Mouse (Mus musculus) heart, postnatal 36 days (tissue): ENCODE data around the gene Fis1. TPM values are rescaled to one million over a fixed set of nuclear protein-coding genes. Genes with fewer than 3 reads are reported as not detected.
"Not testable (repeated sequence)": the region's sequence is repeated elsewhere in the genome, so short reads cannot be mapped to it uniquely, and the experiment has no call there.

Experiments
- DNase-seq, 2 experiments: peaks; one replicate each; pipeline ENCODE4 v3.0.0; 2021 to 2022
- intact Hi-C: fragments of 180-260 bp; cut with DNase I; formaldehyde crosslinking; loops from one replicate; pipeline ENCODE4 v1.15.1; 2025
- total RNA-seq, 2 experiments: library from RNA; stranded (reverse); gene quantifications; 2 replicates each; pipeline ENCODE4 v1.2.3; 2021

The Fis1 gene
- total RNA-seq, 2 experiments from 2014 or later = 178 to 185 TPM

DNA sequence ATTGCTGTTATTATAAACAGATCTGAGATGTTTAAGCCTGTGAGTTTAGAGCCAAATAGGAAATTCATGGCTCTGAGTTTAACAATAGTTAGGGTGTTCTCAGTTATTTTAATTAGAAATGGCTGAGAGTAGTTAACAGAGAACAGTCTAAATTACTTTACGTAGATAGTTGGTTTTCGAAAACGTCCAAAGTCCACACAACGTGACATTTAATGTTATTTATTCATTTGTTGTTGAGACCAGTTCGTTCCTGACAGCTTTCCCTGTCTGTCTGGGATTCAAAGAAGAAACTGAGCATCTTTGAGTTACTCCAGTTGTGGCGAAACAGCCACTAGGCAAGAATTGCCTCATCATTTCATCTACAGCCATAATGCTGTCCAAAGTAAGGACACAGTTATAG, 13.0 kb upstream of the Fis1 start:
- DNase-seq, intact Hi-C loops: not testable (repeated sequence)

DNA sequence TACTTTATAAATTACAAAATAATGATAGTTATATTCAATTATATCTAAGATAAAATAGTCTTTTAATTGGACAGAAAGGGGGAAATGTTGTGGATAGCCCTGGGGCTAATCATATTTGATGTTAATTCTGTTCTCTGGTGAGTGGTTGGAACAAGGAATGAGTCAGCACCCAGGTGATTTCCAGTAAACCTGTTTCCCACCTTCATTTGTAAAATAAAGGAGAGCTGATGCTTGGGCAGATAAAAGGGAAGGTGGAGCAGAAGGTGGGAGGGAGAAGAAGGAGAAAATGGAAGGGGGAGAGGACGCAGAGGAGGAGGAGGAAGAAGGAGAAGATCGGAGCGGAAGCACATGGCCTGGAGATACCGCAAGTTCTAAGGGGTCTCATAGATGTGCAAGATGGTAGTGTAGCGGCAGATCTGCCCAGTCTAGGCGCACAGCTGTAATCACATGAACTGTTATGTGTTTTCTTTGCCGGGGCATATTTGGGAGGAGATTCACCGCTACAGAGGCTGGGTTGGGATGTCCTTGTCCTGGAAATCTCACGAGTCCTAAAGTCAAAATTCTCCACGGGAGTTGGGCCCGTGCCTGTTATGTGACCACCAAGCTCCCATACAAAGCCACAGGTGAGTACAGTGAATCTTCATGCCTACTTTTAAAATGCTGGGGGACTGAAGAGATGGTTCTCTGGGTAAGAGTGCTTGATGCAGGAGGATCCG, 12.1 kb upstream of the Fis1 start:
- no peak for DNase-seq
- intact Hi-C loops = no loop called here

DNA sequence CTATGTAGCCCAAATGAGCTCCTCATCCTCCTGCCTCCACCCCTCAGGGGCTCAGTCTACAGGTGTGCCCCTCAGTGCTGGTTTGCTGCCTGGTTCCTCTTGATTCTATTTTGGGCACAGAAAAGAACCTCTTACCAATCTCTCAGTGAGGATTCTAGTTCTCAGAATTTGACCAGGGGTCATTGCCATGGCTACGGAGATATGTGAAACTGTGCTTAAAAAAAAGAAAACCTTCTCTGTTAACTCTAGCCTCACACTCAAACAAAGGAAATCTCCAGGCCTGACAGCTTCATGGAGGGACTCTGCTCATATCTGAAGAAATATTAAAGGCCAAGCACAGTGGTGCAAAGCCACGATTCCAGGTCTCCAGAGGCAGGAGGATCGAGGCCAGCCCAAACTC, 10.3 kb upstream of the Fis1 start:
- no peak for DNase-seq
- intact Hi-C loops = no loop called here

DNA sequence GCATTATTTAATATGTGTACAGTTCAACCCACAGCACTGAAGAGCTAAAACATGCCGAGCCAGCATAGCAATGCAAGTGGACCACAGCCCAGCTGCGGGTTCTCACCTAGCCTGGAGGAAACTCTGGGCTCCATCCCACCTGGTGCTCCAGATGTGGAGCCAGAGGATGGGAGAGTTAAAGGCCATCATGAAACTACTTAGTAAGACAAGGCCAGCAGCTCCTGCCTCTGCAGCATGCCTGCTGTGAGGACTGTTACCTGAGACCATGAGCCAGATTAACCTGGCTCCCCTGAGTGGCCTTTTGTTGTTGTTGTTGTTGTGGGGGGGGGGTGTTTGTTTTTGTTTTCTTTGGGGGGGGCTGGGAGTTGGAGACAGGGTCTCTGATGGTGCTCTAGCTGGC, 9.7 kb upstream of the Fis1 start:
- intact Hi-C loops = no loop called here

DNA sequence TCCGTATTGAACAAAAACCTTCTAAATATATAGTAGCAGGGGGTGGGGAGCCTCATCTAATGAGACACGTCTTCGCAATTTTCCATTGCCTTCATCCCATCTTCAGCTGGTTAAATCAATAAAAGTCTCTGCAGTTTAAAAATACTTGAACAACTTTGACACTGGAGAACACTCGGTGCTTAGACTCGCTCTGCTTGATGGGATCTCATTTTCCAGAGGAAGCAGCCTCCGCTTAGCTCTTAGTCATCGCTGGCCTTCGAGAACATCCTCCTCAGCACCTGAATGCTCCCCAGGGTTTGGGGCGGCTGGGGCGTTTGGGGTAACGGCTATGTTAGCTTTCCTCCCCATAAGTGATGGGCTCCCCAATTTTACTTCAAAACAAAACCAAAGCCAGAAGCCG, 8.0 kb upstream of the Fis1 start:
- intact Hi-C loops = no loop called here
- no peak for DNase-seq

More for the DNA sequence above, 9.7 kb upstream of the Fis1 start:
- no peak for DNase-seq

DNA sequence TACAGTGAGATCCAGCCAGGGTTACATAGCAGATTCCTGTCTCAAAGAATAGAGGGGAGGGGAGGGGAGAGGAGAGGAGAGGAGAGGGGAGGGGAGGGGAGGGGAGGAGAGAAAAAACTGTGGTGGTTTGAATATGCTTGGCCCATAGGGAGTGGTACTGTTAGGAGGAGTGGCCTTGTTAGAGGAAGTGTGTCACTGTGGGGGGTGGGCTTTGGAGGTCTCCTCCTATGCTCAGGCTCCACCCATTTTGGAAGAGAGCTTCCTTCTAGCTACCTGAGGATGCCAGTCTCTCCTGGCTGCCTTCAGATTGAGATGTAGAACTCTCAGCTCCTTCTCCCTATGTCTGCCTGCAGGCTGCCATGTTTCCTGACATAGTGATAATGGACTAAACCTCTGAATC, 5.2 kb upstream of the Fis1 start:
- DNase-seq = no peak
- intact Hi-C loops = no loop called here

DNA sequence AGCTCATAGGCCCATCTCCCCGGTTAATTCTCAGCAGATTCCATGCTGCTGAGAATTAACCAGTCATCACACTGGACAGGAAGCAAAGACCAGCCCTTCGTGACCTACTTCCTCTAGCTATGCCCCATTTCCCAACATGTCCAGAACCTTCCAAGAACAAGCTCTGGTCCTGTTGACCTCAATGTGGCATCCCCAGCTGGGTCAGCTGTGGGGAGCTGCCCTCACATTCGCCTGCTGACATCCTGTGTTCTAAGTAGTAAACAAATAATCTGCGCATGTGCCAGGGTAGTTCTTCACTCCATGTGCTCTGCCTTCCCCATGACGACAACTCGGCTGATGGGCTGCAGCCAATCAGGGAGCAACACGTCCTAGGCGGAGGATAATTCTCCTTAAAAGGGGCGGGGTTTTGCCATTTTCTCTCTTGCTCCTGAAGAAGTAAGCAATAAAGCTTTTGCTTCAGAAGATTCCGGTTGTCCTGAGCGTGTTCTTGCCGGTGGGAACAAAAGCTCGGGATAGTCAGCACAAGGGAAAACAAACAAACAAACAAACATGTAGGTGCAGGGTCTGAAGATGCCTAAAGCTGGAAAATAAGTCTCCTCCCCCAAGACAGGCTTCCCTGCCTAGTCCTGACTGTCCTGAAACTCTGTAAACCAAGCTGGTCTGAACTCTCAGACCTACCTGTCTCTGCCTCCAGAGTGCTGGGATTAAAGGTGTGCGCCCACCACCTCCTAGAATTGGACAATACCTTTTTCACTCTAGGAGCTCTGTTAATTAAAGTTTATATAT, 3.3 kb upstream of the Fis1 start:
- intact Hi-C loops, DNase-seq: not testable (repeated sequence)

DNA sequence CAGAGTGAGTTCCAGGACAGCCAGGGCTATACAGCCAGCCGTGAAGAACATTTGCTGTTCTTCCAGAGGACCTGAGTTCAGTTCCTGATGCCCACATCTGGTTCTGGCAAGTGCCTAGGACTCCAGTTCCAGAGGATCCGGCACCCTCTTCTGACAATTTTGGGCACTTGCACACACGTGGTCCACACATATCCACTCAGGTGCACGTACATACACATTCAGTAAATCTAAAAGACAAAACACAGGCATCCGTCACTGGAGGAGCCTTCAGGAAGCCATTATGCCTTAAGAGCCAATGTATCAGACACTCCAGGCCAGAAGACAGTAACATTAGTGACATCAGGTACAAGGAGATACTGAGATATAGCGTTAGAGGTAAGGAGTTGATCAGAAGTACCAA, 2.6 kb upstream of the Fis1 start:
- intact Hi-C loops = no loop called here
- DNase-seq = no peak

DNA sequence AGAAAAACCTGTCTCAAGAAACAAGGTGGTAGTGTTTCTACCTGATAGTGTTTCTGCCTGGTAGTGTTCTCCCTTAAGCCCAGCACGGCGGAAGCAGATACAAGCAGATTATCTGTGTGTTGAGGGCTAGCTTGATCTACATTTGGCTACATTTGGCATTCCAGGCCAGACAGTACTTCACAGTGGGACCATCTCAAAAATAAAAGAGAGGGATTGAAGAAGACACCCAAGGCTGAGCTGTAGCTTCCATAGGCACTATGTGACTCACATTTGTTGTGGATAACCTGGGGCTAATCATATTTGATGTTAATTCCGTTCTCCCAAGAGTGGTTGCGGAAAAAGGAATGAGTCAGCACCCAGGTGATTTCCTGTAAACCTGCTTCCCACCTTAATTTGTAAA, 922 bp upstream of the Fis1 start:
- no peak for DNase-seq
- intact Hi-C loops = no loop called here

DNA sequence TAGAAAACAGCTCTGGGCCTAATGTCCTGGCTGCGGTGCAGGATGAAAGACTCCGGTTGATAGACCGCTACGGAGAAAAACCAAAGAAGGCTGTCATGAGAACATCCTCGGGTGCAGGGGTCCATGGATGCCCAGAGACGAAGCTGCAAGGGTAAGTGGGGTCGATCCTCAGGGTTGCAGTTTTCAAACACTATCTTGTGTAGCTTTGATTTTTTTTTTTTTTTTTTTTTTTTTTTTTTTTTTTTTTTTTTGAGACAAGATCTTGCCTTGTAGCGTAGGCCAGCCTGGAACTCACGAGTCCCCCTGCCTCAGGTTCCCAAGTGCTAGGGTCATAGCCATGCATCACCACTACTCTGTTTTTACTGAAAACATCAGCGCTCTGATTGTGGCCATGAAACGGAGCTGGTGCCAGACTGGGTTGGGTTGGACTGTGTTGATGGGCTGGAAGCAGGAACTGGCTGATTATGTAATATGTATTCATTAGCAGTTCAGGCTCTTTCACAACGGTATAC, 421 bp downstream of the Fis1 start:
- peak; percentile 40 to 43 for DNase-seq
- intact Hi-C loops = no loop called here

DNA sequence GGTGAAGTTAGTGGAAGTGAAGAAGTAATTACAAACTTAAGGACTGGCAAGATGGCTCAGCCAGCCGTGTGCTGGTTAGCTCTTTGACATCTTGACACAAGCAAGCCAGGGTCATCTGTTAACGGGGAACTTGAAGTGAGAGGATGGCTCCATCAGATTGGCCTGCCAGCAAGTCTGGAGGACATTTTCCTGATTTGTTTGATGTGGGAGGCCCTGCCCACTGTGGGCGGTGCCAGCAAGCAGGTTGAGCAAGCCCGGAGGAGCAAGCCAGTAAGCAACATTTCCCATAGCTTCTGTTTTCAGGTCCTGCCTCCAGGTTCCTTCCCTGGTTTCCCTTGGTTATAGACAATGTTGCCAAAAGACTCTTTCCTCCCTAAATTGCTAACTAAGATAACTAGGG, 2.5 kb downstream of the Fis1 start:
- no peak for DNase-seq
- intact Hi-C loops = no loop called here

DNA sequence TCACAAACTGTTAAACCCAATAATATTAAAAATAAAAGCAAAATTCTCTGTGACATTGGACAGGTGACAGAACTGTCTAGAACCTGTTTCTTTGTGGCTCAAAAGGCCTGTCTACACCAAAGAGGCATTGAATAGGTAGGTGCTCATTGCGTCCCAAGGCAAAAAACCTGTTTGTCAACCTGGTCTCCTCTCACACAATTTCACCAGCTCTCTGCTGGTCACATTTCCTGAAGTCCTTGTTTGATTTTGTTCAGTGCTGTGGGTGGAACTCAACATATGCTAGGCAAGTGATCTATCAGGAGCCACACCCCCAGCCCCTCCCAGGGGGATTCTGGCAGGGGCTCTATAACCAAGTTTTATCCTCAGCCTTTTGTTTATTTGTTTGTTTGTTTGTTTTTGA, 4.2 kb downstream of the Fis1 start:
- DNase-seq = no peak
- intact Hi-C loops = no loop called here

DNA sequence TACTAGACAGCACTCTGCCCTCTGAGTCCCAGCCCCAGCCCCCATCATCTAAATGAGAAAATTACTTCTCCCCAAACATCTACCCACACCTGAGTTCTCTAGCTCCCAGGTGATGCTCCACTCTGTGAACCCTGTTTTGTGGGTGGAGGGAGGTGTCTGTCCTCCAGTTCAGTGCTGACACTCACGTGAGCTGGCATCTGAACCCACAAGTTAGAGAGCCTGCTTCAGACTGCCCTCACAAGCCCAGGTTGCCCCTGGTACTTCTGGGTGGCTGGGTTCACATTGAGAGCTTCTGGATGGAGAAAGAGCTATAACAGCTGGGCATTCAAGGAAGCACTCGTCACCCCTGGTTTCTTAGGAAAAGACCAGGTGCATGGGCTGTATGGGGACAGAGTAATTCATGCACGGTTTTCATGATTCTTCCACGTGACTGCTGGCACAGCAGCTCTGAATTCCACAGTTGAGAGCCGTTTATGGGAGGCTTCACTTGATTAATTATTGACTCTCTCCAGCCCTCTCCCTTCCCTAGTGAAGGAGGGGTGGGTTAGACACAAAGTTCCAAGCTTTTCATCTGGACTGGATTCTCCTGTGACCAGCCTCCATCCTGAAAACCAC, 6.0 kb downstream of the Fis1 start:
- no peak for DNase-seq
- intact Hi-C loops = no loop called here

DNA sequence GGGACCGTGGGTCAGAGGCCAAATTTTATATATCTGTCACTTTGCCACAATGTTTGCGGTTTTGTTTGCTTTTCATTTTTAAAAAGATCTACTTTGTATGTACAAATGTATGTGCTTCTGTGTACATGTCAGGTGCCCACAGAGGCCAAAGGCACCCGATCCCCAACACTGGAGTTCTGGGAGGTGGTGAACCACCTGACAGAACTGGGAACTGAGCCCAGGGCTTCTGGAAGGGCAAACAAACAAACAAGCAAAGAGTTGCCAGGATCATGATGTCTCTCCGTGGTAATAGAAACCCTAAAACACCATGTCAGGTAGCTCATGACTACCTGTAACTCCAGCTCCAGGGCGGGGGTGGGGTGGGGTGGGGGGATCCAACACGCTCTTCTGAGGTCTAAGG, 7.0 kb downstream of the Fis1 start:
- intact Hi-C loops = no loop called here
- DNase-seq = no peak

DNA sequence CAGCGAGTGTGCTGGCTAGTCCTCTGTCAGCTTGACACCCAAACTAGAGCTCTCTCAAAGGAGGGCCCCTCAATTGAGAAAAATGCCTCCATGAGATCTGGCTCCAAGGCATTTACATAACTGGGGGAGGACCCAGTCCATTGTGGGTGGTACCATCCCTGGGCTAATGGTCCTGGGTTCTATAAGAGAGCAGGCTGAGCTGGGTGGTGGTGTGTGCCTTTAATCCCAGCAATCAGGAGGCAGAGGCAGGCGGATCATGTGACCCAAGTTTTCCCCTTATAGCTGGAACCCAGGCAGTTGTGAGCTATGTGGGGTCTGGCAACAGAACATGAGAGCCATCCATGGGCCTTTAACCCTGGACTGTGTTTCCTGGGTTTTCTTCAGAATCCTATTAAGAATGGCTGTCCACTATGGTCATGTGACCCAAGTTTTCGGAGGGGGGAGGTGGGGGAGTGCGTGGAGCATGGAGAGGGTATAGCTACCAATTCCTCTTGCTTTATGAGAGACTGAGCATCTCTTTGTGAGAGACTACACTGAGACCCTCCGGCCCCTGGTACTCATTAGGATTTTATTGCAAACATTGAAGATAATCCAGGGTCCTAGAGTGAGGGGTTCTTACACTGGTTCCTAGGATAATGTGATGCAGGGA, 8.4 kb downstream of the Fis1 start:
- intact Hi-C loops = no loop called here
- no peak for DNase-seq

DNA sequence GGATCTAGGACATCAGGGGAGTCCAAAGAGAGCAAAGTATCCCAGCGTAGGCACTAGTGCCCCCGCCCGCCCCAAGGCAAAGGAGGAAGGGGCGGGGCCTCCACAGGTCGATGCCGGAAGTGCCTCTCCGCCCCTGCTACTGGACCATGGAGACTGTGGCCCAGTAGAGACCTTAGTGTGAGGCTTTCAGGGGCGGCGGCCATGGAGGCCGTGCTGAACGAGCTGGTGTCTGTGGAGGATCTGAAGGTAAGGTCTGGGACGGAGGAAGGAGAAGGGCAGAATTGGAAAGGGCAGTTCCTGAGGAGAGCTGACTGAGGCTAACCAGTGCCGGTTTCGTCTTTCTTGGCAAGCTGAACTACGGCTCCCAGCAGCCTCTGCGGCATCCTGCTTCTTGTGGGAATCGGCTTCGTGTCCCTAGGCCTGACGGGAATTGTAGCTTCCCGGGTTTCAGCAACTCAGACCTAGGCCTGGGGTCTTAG, 8.9 kb downstream of the Fis1 start:
- intact Hi-C loops = loop anchor here (2.0 kb wide), 1 partner anchor 25 kb away; the partner anchor contains the start of gene Plod3

DNA sequence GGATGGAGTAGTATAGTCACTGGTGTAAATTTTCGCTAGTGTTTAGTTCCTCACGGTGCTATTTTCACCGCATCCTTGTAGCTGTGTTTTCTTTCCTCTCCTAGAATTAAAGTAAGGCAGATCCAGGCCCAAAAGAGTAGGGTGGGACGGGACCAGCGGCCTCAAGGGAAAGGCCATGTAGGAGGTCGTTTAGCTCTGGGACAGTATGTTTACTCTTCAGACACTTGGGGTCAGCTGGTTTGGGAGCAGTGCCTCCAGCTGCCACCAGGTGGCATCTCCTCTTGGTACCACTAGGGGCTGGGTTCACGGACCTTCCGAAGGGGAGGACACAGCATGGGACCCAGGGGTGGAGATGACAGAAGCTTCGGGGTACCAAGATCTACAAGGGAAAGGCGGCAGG, 9.4 kb downstream of the Fis1 start:
- DNase-seq = peak; percentile 85 to 87
- intact Hi-C loops = loop anchor here (2.0 kb wide), 1 partner anchor 24 kb away; the partner anchor contains the start of gene Plod3

More for the DNA sequence above, 8.9 kb downstream of the Fis1 start:
- peak; percentile 87 to 95 for DNase-seq

DNA sequence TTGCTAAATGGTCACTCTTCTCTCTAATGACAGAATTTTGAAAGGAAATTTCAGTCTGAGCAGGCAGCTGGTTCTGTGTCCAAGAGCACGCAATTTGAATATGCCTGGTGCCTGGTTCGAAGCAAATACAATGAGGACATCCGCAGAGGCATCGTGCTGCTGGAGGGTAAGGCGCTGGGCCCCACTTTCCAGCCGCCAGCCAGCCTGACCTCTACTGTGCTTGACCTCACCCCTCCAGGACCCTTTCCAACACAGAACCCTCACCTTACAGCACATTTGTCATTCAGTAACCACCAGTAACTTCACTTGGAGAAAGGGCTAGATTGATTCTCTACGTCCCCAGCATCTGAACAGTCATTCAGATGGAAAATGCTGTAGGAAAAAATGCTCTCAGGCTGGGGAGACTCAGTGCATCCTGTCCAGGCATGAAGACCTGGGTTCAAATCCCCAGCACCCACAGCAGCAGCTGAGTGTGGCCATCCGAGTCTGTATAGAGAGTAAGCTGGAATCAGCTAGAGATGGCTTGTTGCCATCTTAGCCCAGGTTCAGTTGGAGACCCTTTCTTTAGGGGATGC, 10.0 kb downstream of the Fis1 start:
- DNase-seq = no peak
- intact Hi-C loops = loop anchor here (2.0 kb wide), 1 partner anchor 24 kb away; the partner anchor contains the start of gene Plod3

DNA sequence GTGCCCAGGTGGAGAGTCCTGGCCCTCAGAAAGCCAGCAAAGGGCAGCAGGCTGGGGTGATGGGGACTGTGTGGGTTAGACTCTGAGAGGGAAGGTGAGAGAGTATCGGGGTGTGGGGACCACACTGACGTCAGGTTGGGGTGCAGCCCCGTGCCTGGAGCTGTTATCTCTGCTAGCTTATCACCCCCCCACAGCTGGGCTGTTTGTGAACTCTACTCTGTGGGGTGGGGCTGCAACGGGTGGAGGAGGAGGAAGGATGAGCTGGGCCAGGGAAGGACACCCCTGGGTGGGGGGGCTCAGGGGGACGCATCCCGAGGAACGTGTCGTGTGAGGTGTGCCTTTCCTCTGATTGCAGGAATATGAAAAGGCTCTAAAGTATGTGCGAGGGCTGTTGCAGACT, 12.1 kb downstream of the Fis1 start:
- intact Hi-C loops = no loop called here
- DNase-seq = no peak

DNA sequence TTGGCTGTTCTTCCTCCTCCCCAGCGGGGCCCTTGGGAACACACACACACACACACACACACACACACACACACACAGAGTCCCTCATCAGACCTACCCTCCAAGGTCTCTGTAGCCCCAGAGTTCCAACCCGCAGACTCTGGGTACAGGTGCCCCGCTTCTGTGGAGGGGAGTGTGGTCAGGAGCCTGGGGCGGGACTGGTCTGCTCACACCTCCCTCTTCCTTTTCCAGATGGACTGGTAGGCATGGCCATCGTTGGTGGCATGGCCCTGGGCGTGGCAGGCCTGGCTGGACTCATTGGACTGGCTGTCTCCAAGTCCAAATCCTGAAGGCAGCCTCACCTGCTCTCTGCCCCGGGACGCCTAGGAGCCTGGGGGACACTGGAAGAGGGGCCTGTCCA, 12.6 kb downstream of the Fis1 start:
- DNase-seq = no peak
- intact Hi-C loops = no loop called here
